Mouse (Mus musculus) 416B (cell line): ENCODE results near the gene Fbxw15.
"Not testable (repeated sequence)": the region's sequence is repeated elsewhere in the genome, so short reads cannot be mapped to it uniquely, and the experiment has no call there.

Source experiments
- DNase-seq: peaks from one replicate; pipeline ENCODE4 v3.0.0; 2011; ENCODE audit warnings: low read depth

Fbxw15 gene

DNA sequence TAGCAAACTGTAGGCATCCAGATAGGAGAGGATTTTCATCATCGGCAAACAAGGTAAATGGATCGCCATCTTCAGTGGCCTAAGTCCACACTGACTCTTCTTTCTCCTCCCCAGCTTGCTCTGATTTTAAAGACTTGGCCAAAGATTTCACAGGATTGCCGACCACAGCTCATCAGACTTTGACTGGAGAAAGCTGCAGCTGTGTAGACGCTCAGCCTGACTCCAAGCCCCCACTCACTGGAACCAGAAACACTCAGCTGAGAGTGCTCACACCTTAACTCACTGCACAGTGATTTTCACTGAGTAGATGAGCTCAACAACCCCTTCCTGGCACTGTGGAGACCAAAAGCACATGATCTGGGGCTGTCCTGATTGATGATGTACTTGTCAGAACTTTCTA, at the start of gene Fbxw15:
Gene Fbxw15 (minus strand): TSS at position 101 of the 400 bp plus-strand sequence.
- not testable (repeated sequence) for DNase-seq

DNA sequence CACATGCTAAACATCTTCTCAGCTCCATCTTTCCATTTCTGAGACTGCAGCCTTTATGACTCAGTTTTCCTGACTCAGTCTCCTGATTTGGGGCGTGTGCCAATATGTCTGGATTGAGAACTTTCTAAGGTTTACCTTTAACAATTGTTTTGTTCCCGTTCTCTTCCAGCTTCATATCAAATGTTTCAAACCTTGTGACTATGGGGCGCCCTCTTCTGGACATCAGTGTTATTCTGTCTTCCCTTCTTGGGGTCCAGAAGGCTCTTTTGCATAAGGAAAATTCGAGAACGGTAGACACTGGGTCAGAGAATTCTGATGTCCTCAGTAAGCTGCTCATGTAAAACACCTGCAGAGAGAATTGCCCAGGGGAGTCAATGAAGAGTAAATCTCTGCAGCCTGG, 38.8 kb upstream of the Fbxw15 start:
- peak; percentile 34 for DNase-seq

DNA sequence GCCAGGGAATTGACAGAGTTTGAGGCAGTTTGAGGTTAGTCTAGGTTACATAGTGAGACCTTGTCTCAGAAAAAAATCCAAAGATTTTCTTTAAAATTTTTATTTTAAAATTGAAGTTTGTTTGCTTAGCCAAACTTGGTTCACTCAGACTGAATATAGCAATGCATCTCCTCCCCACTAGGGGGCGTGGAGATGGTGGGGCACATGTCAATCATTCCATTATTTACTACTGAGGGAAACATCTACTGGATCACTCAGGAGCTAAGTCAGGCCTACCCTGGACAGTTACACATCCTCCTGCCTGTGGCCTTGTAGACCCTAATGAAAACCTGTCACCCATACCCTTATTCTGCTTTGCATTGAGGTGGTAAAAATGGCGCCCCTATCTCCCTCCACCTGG, 34.1 kb upstream of the Fbxw15 start:
- DNase-seq: peak; percentile 2

DNA sequence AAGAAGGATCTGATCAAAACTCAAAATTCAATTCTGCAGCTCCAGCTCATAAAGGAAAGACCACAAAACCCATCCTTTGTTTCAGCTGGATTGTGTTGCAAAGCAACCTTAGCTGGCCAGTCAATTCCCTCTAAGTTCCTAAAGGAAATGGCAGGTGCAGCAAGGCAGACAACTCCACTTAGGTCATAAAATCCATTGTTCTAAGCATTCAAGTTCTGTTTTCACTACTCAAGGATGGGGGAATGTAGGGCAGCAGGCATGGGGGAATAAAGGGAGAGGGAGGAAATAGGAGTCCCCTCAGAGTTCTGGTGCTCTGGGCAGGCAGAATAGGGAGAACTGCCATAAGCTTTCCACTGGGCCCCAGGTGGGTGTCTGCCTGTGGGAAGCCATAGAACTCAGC, 29.2 kb upstream of the Fbxw15 start:
- no peak for DNase-seq

DNA sequence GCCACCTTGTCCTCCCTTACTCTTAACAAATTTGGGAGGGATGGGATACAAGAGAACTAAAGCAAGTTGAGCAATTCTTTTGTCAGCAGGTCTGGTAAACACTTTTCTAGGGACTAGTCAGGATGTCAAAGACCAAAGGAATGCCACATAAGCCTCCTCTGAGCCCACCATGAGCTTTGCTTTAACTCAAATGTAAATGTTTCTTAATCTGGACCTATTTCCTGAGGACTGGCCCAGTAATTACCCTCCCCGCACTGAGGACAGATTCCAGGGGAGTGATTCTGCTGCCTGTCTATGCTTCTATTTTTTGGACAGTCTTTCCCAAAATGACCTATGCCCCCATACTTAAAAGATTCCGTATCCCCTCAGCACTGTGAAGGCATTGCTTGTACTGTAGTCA, 26.8 kb upstream of the Fbxw15 start:
- DNase-seq: no peak

DNA sequence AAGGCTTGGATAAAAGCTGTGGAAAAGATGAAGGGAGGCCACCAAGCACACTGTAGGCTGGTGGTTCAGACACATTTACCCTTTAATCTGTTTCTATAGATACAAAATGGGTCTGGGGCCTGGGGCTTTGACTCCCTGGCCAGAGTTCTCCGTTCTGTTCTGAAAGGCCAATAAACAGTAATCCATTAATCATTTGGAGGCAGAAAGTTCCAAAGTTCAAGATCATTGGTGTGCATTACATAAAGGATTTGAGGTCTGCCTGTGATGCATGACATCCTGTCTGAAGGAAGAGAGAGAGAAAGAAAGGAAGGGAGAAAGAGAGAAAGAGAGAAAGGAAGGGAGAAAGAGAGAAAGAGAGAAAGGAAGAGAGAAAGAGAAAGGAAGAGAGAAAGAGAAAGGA, 2.5 kb downstream of the Fbxw15 start:
- no peak for DNase-seq

DNA sequence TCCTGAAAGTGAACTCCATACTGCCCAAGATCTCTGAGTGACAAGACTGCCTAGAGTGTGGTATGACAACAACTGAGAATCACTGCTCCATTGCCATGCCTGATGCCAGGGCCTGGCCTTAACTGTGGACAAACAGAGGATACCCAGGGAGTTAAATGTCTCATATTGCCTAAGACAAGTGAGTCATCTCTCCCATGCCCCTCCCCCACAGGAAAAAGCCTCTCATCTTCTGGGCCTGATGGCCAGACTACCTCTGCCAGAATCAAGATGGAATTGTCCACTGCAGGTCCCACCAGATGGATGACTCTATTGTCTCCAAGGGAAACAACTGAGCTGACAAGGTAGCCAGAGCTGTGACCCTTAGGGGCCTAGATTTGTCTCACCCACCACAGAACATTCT, 6.0 kb downstream of the Fbxw15 start:
- DNase-seq: peak; percentile 1

DNA sequence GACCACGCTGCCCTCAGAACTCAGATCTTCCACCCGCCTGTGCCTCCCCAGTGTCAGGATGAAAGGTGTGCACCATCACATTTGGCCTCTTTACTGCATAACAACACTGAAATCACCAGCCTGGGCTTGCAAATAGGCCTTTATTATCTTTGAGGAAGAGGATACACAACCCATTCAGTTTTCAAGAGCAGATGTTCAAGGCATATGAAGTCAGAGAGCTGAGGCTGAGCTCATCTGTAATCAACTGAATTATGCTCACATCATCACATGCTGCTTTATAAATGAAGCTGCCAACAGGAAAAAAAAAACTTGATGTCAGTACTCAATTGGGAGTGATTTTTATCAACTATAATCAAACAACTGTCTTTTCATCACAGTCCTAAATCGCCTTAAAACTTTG, 15.6 kb downstream of the Fbxw15 start:
- no peak for DNase-seq

DNA sequence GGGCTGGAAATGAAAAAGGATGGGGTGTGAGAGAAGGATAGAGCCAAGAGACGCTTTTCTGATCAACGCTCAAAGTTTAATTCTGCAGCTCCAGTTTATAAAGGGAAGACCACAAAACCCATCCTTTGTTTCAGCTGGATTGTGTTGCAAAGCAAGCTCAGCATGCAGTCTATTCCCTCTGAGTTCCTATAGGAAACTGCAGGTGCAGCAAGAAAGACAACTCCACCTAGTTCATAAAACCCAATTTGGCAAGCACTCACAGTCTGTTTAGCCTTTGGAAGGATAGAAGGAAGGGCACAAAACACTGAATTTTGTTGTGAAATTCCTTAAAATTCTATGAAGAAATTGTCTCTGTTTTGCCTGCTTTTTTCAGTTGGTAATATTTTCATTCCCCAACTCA, 18.4 kb downstream of the Fbxw15 start:
- DNase-seq: not testable (repeated sequence)

DNA sequence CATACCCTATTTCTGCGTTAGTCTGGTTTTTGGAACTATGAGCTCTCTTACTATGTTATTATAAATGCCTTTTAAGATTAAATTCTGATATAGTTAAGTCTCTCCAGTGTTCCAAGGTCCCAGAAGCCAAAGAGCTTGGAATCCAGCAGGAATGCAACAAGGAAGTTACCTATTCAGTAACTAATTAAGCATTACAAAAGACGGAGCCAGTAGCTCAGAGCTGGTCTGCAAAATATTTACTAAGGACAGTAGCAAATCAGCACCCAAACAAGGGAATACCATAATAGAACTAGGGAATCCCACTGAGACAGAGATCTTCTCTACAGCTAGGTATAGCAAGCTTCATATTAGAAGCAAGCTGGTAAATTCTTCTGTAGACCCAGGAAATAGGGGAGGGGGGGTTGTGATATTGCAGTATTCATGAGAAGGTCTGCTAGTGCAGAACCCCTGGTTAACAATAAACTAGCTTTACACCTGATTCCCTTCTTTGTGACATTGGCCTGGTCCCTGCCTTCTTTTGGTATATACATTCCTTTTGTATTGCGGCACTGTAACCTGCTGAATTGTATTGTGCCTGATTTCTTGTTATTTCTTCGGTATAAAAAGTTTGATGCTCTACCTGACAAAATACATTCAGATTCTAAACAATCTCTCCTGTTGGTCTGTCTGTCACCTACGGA, 44.5 kb downstream of the Fbxw15 start:
- no peak for DNase-seq
